Mouse (Mus musculus) hindbrain, embryonic 15.5 days (tissue): ENCODE measurements around the gene AC124502.3. TPM values are rescaled to one million over a fixed set of nuclear protein-coding genes. Genes with fewer than 3 reads are reported as not detected.

Experiments
- ATAC-seq: fragments of 200-750 bp; cut with Nextera tagmentation; 2 replicates; pipeline ENCODE4 v1.8.0; 2017; ENCODE audit warnings: low read depth, moderate number of reproducible peaks, moderate TSS enrichment; ENCODE audit not compliant: low FRiP score
- H3K27ac ChIP-seq: fragments of 300-500 bp; sonication (generic); replicated peaks from 2 replicates; pipeline ENCODE4 v1.5.1; 2015; ENCODE audit warnings: mild to moderate bottlenecking, inconsistent platforms
- H3K27me3 ChIP-seq: fragments of 300-500 bp; sonication (generic); 2 replicates; pipeline ENCODE4 v1.6.1; 2015; ENCODE audit warnings: control low read depth, inconsistent platforms
- H3K36me3 ChIP-seq: fragments of 300-500 bp; sonication (generic); 2 replicates; pipeline ENCODE4 v1.6.1; 2015; ENCODE audit warnings: control low read depth, inconsistent platforms
- H3K4me1 ChIP-seq: fragments of 300-500 bp; sonication (generic); replicated peaks from 2 replicates; pipeline ENCODE4 v1.6.1; 2015; ENCODE audit warnings: control low read depth, inconsistent platforms
- H3K4me2 ChIP-seq: fragments of 300-500 bp; sonication (generic); 2 replicates; pipeline ENCODE4 v1.6.1; 2015; ENCODE audit warnings: moderate library complexity, mild to moderate bottlenecking, inconsistent platforms
- H3K4me3 ChIP-seq: fragments of 300-500 bp; sonication (generic); 2 replicates; pipeline ENCODE4 v1.5.1; 2015; ENCODE audit warnings: mild to moderate bottlenecking, inconsistent platforms
- H3K9ac ChIP-seq: fragments of 300-500 bp; sonication (generic); 2 replicates; pipeline ENCODE4 v1.6.1; 2015; ENCODE audit warnings: inconsistent platforms
- H3K9me3 ChIP-seq: fragments of 300-500 bp; sonication (generic); 2 replicates; pipeline ENCODE4 v1.6.1; 2016; ENCODE audit warnings: control low read depth, inconsistent platforms
- WGBS: fragments of 180-500 bp; shearing (Covaris S2); methylation state at CpG from one replicate; pipeline ENCODE4 v1.1.7; 2015; 5-methylcytosine and 5-hydroxymethylcytosine counted together
- polyA plus RNA-seq: library from polyadenylated mRNA; unstranded; fragments of >200 nt; fragmentation: Nextera tagmentation; extraction: Ambion mirVana; gene quantifications from 2 replicates; pipeline ENCODE4 v1.2.1, GENCODE M21; 2015

AC124502.3 gene
- polyA plus RNA-seq, 1 experiment from 2014 or later: 5.1 TPM

DNA sequence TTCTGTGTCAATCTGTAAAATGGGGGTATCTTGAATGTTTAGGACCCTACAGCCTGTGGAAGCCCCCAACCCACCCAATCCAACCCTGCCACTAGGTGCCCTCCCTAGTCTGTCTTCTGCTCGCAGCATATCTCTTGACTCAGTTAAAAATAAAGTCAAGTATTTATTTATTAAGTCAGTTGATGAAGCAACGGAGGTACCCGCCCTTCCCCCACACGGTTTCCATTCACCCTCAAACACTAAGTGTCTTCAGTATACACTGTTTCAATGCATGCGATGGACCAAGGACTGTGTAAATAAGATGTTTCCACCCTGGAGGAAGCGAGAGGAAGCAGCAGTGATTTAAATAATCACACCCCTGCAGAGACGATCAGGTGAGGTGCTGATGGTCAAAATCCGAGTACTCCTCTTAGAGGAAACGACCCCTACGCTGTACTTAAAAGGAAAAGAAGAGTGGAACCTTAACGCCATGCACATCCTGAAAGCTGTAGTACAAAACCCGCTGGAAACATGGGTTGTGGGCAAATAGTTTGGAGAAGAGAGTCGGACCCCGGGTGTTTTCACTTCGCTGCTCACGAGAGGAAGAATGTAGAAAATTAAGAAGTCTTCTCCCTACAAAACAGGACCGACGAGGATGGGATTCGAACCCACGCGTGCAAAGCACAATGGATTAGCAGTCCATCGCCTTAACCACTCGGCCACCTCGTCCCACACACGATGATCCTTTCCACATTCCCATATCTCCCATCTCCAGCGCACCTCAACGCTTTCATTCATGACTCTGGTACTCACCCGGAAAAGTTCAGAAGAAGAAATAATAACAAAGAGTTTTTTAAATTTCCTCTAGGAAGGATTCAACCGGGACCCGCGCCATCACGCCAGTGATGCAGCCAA is 766 bp upstream of the AC124502.3 start:
- ATAC-seq: peak; percentile 59
- peak overlapping the region; percentile 95 for H3K9ac ChIP-seq
- peak overlapping the region; percentile 92 for H3K27ac ChIP-seq
- peak overlapping the region; percentile 91 for H3K4me3 ChIP-seq
- H3K4me1 ChIP-seq: peaks cover 36% of the 10 kb centered on the region
- peaks cover 3% of the 10 kb centered on the region; the same call in 1 of the 2 replicates for H3K36me3 ChIP-seq
- H3K9me3 ChIP-seq: no peaks in the 10 kb centered on the region
- no peaks in the 10 kb centered on the region for H3K27me3 ChIP-seq
- WGBS: 6% methylated on average over 32 of the region's 32 CpGs
- H3K4me2 ChIP-seq: peak overlapping the region; percentile 96

DNA sequence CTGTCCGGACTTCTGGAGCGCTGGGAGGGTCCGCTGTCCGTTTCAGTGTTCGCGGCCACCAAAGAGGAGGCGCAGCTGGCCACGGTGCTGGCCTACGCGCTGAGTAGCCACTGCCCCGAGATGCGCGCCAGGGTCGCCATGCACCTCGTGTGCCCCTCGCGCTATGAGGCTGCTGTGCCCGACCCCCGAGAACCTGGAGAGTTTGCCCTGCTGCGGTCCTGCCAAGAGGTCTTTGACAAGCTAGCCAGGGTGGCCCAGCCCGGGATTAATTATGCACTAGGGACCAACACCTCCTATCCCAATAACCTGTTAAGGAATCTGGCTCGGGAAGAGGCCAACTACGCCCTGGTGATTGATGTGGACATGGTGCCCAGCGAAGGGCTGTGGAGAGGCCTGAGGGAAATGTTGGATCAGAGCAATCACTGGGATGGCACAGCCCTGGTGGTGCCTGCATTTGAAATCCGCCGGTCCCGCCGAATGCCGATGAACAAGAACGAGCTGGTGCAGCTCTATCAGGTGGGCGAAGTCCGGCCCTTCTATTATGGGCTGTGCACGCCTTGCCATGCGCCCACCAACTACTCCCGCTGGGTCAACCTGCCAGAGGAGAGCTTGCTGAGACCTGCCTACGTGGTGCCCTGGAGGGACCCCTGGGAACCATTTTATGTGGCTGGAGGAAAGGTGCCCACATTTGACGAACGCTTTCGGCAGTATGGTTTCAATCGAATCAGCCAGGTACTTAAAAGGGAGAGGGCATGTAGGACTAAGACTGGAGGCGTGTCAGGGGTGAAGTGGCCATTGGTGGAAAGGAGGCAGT is 817 bp downstream of the AC124502.3 start:
- no peaks in the 10 kb centered on the region for H3K27me3 ChIP-seq
- WGBS: 11% methylated on average over 41 of the region's 41 CpGs
- peaks cover 9% of the 10 kb centered on the region; the same call in 1 of the 2 replicates for H3K36me3 ChIP-seq
- peaks cover 37% of the 10 kb centered on the region for H3K4me1 ChIP-seq
- H3K27ac ChIP-seq: peak overlapping the region; percentile 92
- peak overlapping the region; percentile 95 for H3K9ac ChIP-seq
- peak overlapping the region; percentile 96 for H3K4me2 ChIP-seq
- H3K9me3 ChIP-seq: no peaks in the 10 kb centered on the region
- no peak; the same call in 1 of the 2 replicates for ATAC-seq
- peak overlapping the region; percentile 91 for H3K4me3 ChIP-seq

DNA sequence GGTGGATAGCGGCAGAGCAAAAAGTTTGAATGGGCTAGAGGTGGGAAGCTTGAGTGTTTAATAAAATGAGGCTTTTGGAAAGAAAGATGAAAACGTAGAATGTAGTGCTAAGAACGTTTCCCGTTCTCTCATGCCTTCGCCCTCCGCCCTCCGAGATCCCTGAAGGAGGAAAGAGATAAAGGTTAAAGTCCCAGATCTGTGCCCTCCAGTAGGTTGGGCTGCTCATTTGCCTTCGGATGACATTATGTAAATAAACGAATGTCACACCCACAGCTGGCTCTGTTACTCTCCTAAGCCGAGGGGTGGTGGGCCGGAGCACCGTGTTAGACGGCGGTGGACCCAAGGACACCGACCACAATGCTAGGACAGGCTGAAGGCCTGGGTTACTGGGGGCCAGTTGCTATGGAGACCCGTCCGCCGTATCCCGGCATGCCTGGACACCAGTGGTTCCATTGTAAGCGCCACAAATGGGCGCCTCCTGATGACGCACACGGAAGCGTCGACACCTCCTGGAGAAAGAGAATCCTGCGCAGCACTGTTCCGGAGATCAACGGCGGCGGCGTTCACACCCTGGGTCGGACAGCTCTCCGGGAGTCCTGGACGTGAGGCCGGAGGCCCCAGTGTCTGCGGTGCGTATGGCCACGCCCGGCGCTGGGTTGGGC is 2.3 kb downstream of the AC124502.3 start, which contains the start of gene Brms1:
TSS of gene Brms1 (plus strand) at position 493 of the 662 bp plus-strand sequence.
- peak; percentile 60 for ATAC-seq
- Histone ChIP-seq H3K4me3 (peak within 1 kb of the TSS; percentile 91), H3K27ac (peak within 1 kb of the TSS; percentile 67), H3K27me3 (no peaks in the 10 kb centered on the region), H3K4me1 (peaks cover 37% of the 10 kb centered on the region), H3K36me3 (peaks cover 9% of the 10 kb centered on the region; the same call in 1 of the 2 replicates), H3K4me2 (peak within 1 kb of the TSS; percentile 96), H3K9me3 (no peaks in the 10 kb centered on the region), H3K9ac (peak within 1 kb of the TSS; percentile 95)
- 7% methylated on average over 40 of the region's 40 CpGs for WGBS

DNA sequence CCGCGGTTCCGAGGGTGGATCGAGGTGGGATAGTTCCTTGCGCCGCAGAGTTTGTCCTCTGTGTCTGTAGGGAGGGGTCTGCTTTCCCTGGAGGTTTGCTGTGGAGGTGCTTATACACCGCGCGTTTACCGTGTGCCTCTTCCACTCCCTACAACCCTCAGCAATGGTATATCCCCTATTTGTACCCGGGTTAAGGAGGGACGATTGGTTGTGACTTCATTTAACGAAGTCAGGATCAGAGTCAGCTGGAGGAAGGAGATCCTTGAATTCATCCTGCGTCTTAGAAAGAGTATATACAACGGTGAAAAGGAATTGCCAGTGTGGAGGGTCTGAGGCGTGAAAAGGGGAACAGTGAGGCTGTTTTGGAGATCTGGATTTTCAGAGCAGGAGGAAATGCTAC is 2.9 kb downstream of the AC124502.3 start:
- H3K9ac ChIP-seq: peak overlapping the region; percentile 95
- 2% methylated on average over 16 of the region's 16 CpGs for WGBS
- peak overlapping the region; percentile 96 for H3K4me2 ChIP-seq
- no peak for ATAC-seq
- peaks cover 37% of the 10 kb centered on the region for H3K4me1 ChIP-seq
- peaks cover 13% of the 10 kb centered on the region for H3K36me3 ChIP-seq
- H3K27ac ChIP-seq: peak overlapping the region; percentile 67
- H3K4me3 ChIP-seq: peak overlapping the region; percentile 91
- no peaks in the 10 kb centered on the region for H3K27me3 ChIP-seq
- H3K9me3 ChIP-seq: no peaks in the 10 kb centered on the region

DNA sequence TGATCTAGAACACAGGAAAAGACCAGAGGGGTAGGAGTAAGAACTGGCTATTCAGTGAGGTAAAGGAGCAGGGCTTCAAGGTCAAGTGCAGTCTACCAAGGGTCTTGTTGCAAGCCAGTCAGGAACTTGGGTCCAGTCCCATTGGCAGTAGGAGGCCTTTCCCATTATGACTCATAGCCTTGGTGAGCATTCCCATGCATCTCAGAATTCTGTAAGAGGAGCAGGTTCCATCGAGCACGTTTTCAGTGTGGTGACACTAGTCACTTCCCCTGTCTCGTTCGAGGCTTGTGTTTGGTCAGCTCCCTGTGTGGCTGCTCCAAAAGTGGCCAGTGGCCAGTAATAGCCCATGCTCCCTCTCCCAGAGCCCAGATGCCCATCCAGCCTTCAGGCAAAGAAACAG is 6.8 kb downstream of the AC124502.3 start:
- Histone ChIP-seq H3K4me3 (no peak overlapping the region), H3K4me2 (no peak overlapping the region), H3K9ac (no peak overlapping the region), H3K4me1 (peaks cover 26% of the 10 kb centered on the region), H3K36me3 (peaks cover 36% of the 10 kb centered on the region), H3K27ac (no peak overlapping the region), H3K9me3 (no peaks in the 10 kb centered on the region), H3K27me3 (peaks cover 4% of the 10 kb centered on the region)
- no peak for ATAC-seq
- WGBS: 79% methylated on average over 4 of the region's 4 CpGs

DNA sequence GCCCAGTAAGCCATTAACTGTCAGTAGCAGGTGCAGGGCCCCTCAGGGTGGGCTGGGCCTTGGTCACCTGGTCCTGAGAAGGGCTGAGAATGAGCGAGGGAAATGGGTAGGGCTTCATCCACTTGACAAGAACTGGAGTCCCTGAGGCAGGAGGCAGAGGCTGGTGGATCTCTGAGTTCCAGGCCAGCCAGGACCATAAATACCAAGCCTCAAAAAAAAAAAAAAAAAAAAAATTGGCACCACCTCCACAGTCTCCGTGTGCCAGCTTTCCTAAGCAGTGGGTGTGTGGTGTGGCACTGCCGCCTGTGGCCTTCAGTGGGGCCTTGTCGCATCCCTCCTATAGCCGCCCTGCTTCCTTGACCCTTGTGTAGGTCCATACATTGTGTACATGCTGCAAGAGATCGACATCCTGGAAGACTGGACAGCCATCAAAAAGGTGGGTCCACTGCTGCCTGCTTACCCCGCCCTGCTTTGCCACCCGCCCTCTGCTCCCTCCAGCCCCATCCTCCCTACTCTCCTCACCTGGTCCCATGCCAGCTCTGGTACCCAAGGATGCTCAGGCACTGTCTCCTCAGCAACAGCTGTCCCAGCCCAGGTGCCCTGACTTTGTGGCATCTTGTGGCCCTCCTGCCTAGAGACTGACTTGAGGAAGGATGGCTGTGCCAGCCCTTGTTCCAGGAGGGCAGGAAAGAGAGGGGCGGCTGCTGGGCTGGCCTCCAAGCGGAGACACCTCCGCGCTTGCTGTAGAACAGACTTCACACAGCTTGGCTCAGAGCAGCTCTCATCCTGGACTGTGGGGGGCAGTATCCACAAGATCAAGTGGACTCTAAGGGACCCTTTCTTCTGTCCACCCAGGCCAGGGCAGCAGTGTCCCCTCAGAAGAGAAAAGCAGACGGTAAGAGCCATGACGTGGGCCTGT is 9.7 kb downstream of the AC124502.3 start:
- 86% methylated on average over 14 of the region's 14 CpGs for WGBS

DNA sequence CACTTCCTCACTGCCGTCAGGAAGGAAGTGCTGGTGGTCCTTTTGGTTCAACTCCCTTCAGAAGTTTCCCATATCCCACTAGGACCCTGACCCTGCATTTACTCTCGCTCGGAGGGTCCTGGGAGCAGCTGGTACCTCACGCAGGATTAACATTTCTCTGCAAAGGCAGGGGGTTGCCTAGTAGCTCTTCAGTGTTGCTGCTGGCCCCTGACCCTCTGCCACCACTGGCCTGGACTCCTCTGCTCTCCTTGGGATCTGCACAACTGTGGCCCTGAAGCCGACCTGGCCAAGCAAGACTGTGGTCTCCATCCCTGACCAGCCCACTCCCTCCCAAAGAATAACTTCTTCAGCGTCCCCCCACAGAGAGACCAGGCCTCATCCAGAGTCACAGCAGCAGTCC is 10.6 kb downstream of the AC124502.3 start:
- H3K27ac ChIP-seq: no peak overlapping the region
- ATAC-seq: no peak
- H3K4me1 ChIP-seq: peaks cover 8% of the 10 kb centered on the region
- H3K27me3 ChIP-seq: peaks cover 38% of the 10 kb centered on the region
- no peak overlapping the region for H3K4me3 ChIP-seq
- H3K9ac ChIP-seq: no peak overlapping the region
- H3K36me3 ChIP-seq: peaks cover 27% of the 10 kb centered on the region
- WGBS: 70% methylated on average over 6 of the region's 6 CpGs
- no peak overlapping the region for H3K4me2 ChIP-seq
- H3K9me3 ChIP-seq: no peaks in the 10 kb centered on the region

More for the DNA sequence above, 9.7 kb downstream of the AC124502.3 start:
- Histone ChIP-seq H3K36me3 (peaks cover 32% of the 10 kb centered on the region), H3K9me3 (no peaks in the 10 kb centered on the region), H3K27me3 (peaks cover 32% of the 10 kb centered on the region), H3K9ac (no peak overlapping the region), H3K27ac (no peak overlapping the region), H3K4me3 (no peak overlapping the region), H3K4me2 (no peak overlapping the region), H3K4me1 (peaks cover 8% of the 10 kb centered on the region)
- no peak for ATAC-seq

DNA sequence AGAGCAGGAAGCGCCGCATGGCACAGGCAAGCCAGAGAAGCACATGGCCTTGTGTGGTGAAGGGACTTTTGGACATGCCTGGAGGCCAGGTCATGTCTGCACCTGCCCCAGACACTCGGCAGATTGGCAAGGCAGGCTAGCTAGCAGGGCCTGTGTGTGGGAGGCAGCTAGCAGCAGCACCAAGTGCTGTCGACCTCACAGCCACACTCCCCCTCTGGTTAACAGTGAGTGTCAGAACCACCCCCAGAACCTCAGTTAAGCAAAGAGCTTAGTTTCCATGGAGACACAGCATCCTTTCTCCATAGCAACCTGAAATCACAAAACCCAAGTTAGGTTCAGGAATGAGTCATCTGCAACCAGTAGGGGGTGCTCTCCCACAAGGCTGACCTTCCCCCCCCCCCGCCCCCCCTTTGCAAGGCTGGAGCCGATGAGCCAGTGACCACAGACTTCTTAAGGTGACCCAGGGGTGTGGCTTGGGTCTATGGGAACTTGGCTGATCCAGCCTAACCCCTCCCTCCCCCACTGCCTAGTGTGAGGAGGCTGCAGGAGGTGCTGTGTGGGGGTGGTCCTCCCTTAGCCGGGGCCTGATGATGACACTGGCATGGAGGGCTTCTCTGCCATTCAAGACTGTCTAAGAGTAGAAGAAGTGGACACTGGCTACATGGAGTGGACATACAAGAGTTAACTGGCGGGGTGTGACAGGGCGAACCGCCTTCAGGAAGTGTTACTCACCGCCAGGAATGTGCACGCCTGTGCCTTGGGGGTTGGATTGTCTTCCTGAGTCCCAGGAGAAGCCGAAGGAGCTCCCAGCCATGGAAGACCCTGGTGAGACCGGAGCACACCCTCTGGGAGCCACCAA is 11.6 kb downstream of the AC124502.3 start, which contains the start of gene Rin1:
TSS of gene Rin1 (plus strand) at position 435 of the 859 bp plus-strand sequence.
- H3K9me3 ChIP-seq: no peaks in the 10 kb centered on the region
- H3K9ac ChIP-seq: no peak within 1 kb of the TSS
- H3K4me3 ChIP-seq: 0 out of 2 replicates have a peak within 1 kb of the TSS, but pooled peaks have one; percentile 3
- H3K27ac ChIP-seq: no peak within 1 kb of the TSS
- ATAC-seq: peak; percentile 46; the same call in 1 of the 2 replicates
- H3K4me2 ChIP-seq: peak within 1 kb of the TSS; percentile 16
- peaks cover 27% of the 10 kb centered on the region for H3K36me3 ChIP-seq
- H3K27me3 ChIP-seq: peaks cover 38% of the 10 kb centered on the region
- WGBS: 21% methylated on average over 14 of the region's 14 CpGs
- H3K4me1 ChIP-seq: peaks cover 8% of the 10 kb centered on the region

DNA sequence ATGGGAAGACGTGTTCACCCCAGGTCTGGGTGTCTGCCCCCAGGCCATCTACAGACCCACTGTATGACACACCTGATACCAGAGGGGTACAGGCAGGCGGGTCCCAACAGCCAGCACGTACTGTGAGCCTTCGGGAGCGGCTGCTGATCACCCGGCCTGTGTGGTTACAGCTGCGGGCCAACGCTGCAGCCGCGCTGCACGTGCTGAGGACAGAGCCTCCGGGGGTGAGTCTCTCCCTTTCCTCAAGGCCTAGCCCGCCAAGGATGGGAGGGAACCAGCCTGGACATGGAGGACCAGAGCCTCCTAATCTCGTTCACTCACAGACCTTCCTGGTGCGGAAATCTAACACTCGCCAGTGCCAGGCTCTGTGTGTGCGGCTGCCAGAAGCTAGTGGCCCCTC is 12.3 kb downstream of the AC124502.3 start:
- no peaks in the 10 kb centered on the region for H3K9me3 ChIP-seq
- H3K4me3 ChIP-seq: 0 out of 2 replicates have a peak overlapping the region, but pooled peaks have one; percentile 3
- ATAC-seq: no peak
- H3K27ac ChIP-seq: no peak overlapping the region
- 9% methylated on average over 17 of the region's 17 CpGs for WGBS
- H3K9ac ChIP-seq: no peak overlapping the region
- peaks cover 8% of the 10 kb centered on the region for H3K4me1 ChIP-seq
- H3K4me2 ChIP-seq: peak overlapping the region; percentile 16; the same call in 1 of the 2 replicates
- peaks cover 27% of the 10 kb centered on the region for H3K36me3 ChIP-seq
- H3K27me3 ChIP-seq: peaks cover 38% of the 10 kb centered on the region

DNA sequence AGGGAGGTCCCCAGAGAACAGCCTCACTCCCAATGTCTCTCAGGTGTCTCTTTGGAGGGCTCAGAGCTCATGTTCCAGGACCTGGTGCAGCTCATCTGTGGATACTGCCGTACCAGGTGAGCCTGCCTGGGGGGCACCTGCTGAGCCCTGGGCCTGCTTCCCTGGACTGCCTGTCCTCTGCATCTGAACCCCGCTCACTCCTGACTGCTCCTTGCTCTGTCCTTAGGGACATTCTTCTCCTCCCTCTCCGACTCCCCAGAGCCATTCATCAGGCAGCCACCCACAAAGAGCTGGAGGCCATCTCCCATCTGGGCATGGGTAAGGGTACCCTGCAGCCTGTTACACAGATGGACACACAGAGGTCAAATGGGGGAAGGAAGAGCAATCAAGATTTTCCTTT is 12.8 kb downstream of the AC124502.3 start:
- 42% methylated on average over 3 of the region's 3 CpGs for WGBS
- H3K36me3 ChIP-seq: peaks cover 24% of the 10 kb centered on the region
- 0 out of 2 replicates have a peak overlapping the region, but pooled peaks have one; percentile 16 for H3K4me2 ChIP-seq
- H3K4me3 ChIP-seq: no peak overlapping the region
- no peak overlapping the region for H3K9ac ChIP-seq
- no peak overlapping the region for H3K27ac ChIP-seq
- H3K9me3 ChIP-seq: no peaks in the 10 kb centered on the region
- no peak for ATAC-seq
- H3K4me1 ChIP-seq: peaks cover 12% of the 10 kb centered on the region
- peaks cover 38% of the 10 kb centered on the region for H3K27me3 ChIP-seq
